Mouse (Mus musculus) left cerebral cortex, adult 2 months (tissue): ENCODE data around the gene Stat3. TPM values are rescaled to one million over a fixed set of nuclear protein-coding genes. Genes with fewer than 3 reads are reported as not detected.
A peak's percentile ranks its signal among the peaks of the same experiment; 100 is the strongest.

Experiments
- DNase-seq, 2 experiments: peaks; one replicate each; pipeline ENCODE4 v3.0.0; 2021 to 2022; ENCODE audit warnings: low spot score in 2 of 2, mixed read lengths in 1 of 2; ENCODE audit errors: extremely low spot score in 1 of 2
- H3K27ac ChIP-seq: fragments of 200-600 bp; 2 replicates; pipeline ENCODE4 v1.8.1; 2022
- H3K4me3 ChIP-seq: fragments of 200-600 bp; 2 replicates; pipeline ENCODE4 v1.8.1; 2022
- CTCF ChIP-seq: fragments of 200-600 bp; IDR thresholded peaks from 2 replicates; pipeline ENCODE4 v1.8.1; 2022; ENCODE audit warnings: antibody characterized with exemption, mild to moderate bottlenecking, moderate library complexity
- intact Hi-C: fragments of 180-260 bp; cut with DNase I; formaldehyde crosslinking; loops from one replicate; pipeline ENCODE4 v1.15.1; 2025
- total RNA-seq, 2 experiments: library from RNA; stranded (reverse); gene quantifications; 2 replicates each; pipeline ENCODE4 v1.2.3; 2021

Gene Stat3
- total RNA-seq, 2 experiments from 2014 or later = 35.7 to 40.9 TPM

- no peak overlapping the region for H3K4me3 ChIP-seq
- TF ChIP-seq CTCF = no peak
- DNase-seq = no peak
- H3K27ac ChIP-seq = no peak overlapping the region
- intact Hi-C loops = no loop called here
Observed at GRCm38 (mm10) chr11:100896078-100896477, 43.3 kb downstream of the Stat3 start.

GRCm38 (mm10) chr11:100894146-100894918 is 45.0 kb downstream of the Stat3 start:
- intact Hi-C loops = no loop called here
- DNase-seq = no peak
- Histone ChIP-seq H3K4me3 (no peak overlapping the region), H3K27ac (no peak overlapping the region)
- TF ChIP-seq CTCF = no peak

GRCm38 (mm10) chr11:100893482-100893881 is 45.9 kb downstream of the Stat3 start:
- H3K4me3 ChIP-seq = no peak overlapping the region
- intact Hi-C loops = loop anchor here (1.0 to 2.0 kb wide), 2 partner anchors 66 to 173 kb away; no protein-coding TSS in a partner anchor
- no peak overlapping the region for H3K27ac ChIP-seq
- TF ChIP-seq CTCF = no peak; the same call in none of the 2 replicates
- peak; percentile 83 to 86 for DNase-seq

GRCm38 (mm10) chr11:100892435-100892834 is 46.9 kb downstream of the Stat3 start:
- H3K27ac ChIP-seq = no peak overlapping the region
- no peak for DNase-seq
- H3K4me3 ChIP-seq = no peak overlapping the region
- TF ChIP-seq CTCF = no peak
- intact Hi-C loops = loop anchor here (2.0 kb wide), 1 partner anchor 174 kb away; no protein-coding TSS in a partner anchor

- intact Hi-C loops = loop anchor here (2.0 kb wide), 1 partner anchor 175 kb away; no protein-coding TSS in a partner anchor
- no peak overlapping the region for H3K27ac ChIP-seq
- no peak for TF ChIP-seq CTCF
- H3K4me3 ChIP-seq = no peak overlapping the region
- DNase-seq = no peak
Observed at GRCm38 (mm10) chr11:100891256-100892123, 47.9 kb downstream of the Stat3 start.

- Histone ChIP-seq H3K4me3 (no peak overlapping the region), H3K27ac (no peak overlapping the region)
- no peak for DNase-seq
- intact Hi-C loops = no loop called here
- no peak for TF ChIP-seq CTCF
Observed at GRCm38 (mm10) chr11:100890481-100890880, 48.9 kb downstream of the Stat3 start.

GRCm38 (mm10) chr11:100888348-100888820 is 51.0 kb downstream of the Stat3 start:
- intact Hi-C loops = no loop called here
- no peak overlapping the region for H3K4me3 ChIP-seq
- TF ChIP-seq CTCF = no peak
- no peak overlapping the region for H3K27ac ChIP-seq
- DNase-seq = no peak

- Histone ChIP-seq H3K27ac (no peak overlapping the region), H3K4me3 (no peak overlapping the region)
- no peak for DNase-seq
- TF ChIP-seq CTCF = no peak
- intact Hi-C loops = no loop called here
Observed at GRCm38 (mm10) chr11:100887764-100888163, 51.6 kb downstream of the Stat3 start.

- Histone ChIP-seq H3K4me3 (no peak overlapping the region), H3K27ac (no peak overlapping the region)
- DNase-seq = no peak
- intact Hi-C loops = no loop called here
- no peak for TF ChIP-seq CTCF
Observed at GRCm38 (mm10) chr11:100887236-100887635, 52.1 kb downstream of the Stat3 start.

GRCm38 (mm10) chr11:100886188-100886740 is 53.1 kb downstream of the Stat3 start:
- intact Hi-C loops = no loop called here
- Histone ChIP-seq H3K27ac (no peak overlapping the region), H3K4me3 (no peak overlapping the region)
- no peak for TF ChIP-seq CTCF
- no peak for DNase-seq

GRCm38 (mm10) chr11:100885472-100885871 is 53.9 kb downstream of the Stat3 start:
- TF ChIP-seq CTCF = no peak
- no peak for DNase-seq
- no peak overlapping the region for H3K27ac ChIP-seq
- intact Hi-C loops = no loop called here
- no peak overlapping the region for H3K4me3 ChIP-seq

- no peak for DNase-seq
- H3K4me3 ChIP-seq = no peak overlapping the region
- no peak for TF ChIP-seq CTCF
- no peak overlapping the region for H3K27ac ChIP-seq
- intact Hi-C loops = no loop called here
Observed at GRCm38 (mm10) chr11:100883640-100884039, 55.7 kb downstream of the Stat3 start.
